Mouse (Mus musculus): ENCODE measurements at regions not wholly inside any gene's neighbourhood (a gene's known extent, or its start where the extent isn't known, plus 50 kb on each side); places are given as distances from the start of the nearest gene placed in this dataset.

- no peak for DNase-seq (ENCODE audit: low spot score)
Measured at GRCm38 (mm10) chr16:73435726-73436125, 975.9 kb downstream of the Robo2 start.

- DNase-seq (ENCODE audit: low spot score), result peak; percentile 42
Measured at GRCm38 (mm10) chr16:73424851-73425250, 986.8 kb downstream of the Robo2 start.

DNA sequence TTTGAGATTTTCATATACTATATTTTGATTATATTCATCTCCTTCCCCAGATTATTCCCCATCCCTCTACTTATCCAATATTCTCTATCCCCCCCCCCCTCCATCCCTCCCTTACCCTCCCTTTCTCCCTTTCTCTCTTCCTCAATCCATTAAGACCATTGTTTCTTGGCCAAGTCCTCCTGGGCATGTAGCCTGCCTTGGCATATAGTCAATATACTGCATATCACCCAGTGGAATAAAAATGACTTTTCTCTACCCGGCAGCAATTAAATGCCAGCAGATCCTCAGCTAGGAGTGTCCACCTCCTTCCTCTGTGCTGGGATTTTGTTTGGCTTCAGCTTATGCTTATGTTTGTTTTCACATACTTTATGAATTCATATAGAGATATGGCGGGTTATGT lies 987.3 kb downstream of the Robo2 start:
- DNase-seq (ENCODE audit: low spot score), result no peak

DNA sequence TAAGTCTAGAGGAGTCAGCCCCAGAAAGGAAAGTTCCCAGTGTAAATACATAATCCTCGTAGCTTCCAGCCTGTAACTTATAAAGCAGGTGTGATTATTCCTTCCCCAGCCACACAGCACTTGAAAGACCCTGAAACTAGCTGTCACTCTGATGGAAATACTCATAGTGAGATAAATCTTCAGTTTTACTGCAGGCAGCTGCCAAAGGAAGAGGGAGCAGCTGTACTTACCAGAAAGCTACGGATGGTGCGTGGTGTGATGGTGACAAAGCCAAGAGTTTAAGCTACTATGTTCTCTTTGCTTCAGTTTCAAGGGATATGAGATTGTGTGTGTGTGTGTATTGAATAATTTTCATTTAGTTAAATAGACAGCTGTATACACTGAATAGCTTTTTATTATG lies 1007.1 kb downstream of the Robo2 start:
- DNase-seq (ENCODE audit: low spot score), result no peak

DNA sequence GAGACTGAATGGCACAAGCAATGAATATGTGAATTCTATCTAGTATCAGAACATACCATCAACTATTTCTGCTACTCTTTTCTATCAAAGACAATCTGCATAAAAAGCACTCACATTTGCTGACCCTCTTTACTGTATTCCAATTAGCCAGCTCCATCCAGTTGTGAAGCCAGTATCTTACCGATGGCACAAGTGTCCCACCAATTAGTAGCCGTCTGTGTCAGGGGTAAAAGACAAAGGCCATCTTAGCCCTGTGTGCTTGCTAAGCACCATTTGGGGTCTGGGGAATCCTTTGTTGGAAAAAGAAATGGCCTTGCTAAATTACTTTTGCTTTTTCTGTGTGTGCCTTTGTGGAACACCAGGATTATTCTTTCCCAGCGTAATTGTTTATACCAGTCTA lies 1007.5 kb downstream of the Robo2 start:
- no peak for DNase-seq (ENCODE audit: low spot score)

DNA sequence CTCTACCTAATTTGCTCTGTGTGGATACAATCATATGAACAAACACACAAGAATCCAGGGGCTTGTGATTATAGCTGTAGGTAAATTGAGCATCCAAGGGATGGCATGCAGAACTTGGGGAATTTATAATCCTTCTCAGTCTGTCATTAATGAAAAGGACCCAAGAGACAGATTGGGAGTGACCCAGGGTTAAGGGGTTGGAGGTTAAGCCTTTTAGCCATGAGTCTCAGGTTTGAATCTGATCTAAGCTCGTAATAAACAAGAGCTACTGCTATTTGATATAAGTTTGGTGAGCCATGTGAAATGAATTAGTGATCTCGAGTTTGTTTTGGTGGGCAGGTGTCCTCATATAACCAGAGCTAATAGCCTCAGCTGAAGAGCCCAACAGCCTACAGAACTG lies 1032.6 kb downstream of the Robo2 start:
- no peak for DNase-seq (ENCODE audit: low spot score)

- DNase-seq (ENCODE audit: low spot score), result no peak
Measured at GRCm38 (mm10) chr16:73374608-73375165, 1036.9 kb downstream of the Robo2 start.

GRCm38 (mm10) chr16:73368607-73369233 lies 1042.9 kb downstream of the Robo2 start:
- no peak for DNase-seq (ENCODE audit: low spot score)

DNA sequence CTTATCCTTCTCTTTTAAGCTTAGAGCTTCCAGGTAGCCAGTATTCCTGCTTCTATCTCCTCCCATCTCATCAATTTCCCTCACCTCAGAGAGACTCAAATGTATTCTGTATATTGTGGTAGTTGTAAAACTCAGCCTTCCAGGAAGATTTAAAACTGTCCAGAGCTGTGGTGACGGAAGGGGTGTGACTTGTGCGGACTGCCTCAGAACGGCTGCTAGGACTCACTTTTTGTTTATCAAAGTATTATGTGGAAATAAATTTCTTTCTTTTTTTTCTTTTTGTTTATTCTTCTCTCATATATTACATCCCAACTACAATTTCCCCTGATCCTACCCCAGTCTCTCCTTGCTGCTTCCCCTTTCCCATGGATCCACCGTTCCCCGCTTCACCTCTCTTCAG lies 1043.7 kb downstream of the Robo2 start:
- no peak for DNase-seq (ENCODE audit: low spot score)

GRCm38 (mm10) chr16:73367226-73367840 lies 1044.3 kb downstream of the Robo2 start:
- DNase-seq (ENCODE audit: low spot score), result no peak

GRCm38 (mm10) chr16:73350698-73351097 lies 1042.6 kb downstream of the Robo1 start:
- no peak for DNase-seq (ENCODE audit: low spot score)

- DNase-seq (ENCODE audit: low spot score), result no peak
Measured at GRCm38 (mm10) chr16:73343941-73344340, 1035.8 kb downstream of the Robo1 start.

- no peak for DNase-seq (ENCODE audit: low spot score)
Measured at GRCm38 (mm10) chr16:73343531-73343930, 1035.4 kb downstream of the Robo1 start.

DNA sequence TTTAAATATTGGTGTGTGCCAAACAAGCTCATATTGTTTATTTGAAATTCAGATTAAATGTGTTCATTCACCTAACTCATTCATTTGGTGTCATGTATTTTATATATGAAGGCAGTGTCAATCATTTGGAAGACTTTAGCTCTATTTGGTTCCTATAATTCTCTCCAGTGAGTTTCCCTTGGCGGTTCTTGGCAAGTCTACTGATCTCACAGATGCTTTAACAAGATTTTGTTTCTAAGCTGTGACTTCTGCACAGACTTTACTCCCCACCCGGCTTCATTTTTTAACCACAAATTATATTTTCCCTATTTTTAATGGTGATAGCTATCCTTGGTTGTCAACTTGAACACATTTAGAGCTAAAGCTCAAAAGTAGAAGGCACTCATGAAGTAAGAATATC lies 1009.5 kb downstream of the Robo1 start:
- no peak for DNase-seq (ENCODE audit: low spot score)

- no peak for DNase-seq (ENCODE audit: low spot score)
Measured at GRCm38 (mm10) chr16:73310096-73310495, 1002.0 kb downstream of the Robo1 start.

DNA sequence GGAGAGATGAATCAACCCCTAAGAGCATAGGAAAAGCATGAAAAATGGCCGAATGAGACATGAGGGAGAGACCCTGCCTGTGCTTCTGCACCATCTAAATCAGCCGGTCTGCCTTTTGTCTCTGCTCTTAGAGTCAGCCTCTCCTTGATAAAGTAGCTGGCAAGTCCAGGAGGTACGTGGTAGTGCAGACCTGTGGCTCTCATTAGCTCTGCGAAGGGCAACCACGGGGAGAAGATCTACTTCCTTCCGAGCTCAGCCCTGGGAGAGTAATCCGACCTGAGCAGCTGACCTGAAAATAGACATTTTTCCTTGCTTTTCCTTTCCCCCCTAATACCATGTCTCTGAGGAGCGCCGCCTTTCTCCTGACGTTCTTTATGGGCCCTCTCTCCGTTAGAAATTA lies 971.8 kb downstream of the Robo1 start:
- DNase-seq (ENCODE audit: low spot score), result no peak

DNA sequence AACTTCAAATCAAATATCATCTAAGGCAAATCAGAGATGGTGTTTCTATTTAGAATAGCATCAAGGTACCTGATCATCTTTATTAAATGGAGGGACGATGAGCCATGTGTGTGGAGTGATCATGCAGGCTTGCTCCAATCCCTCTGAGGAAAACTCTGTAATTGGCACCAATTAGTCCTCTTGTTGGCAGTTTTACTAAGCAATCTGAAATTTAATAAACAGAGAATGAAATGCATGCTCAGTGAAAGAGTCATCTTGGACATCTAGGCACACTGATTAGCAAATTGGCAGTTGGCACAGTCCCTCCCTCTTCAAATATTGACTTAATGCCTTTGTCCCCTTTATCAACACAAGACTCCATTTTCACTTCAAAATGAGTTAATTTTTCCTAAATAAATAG lies 951.6 kb downstream of the Robo1 start:
- no peak for DNase-seq (ENCODE audit: low spot score)

- no peak for DNase-seq (ENCODE audit: low spot score)
Measured at GRCm38 (mm10) chr16:73259283-73259682, 951.2 kb downstream of the Robo1 start.

DNA sequence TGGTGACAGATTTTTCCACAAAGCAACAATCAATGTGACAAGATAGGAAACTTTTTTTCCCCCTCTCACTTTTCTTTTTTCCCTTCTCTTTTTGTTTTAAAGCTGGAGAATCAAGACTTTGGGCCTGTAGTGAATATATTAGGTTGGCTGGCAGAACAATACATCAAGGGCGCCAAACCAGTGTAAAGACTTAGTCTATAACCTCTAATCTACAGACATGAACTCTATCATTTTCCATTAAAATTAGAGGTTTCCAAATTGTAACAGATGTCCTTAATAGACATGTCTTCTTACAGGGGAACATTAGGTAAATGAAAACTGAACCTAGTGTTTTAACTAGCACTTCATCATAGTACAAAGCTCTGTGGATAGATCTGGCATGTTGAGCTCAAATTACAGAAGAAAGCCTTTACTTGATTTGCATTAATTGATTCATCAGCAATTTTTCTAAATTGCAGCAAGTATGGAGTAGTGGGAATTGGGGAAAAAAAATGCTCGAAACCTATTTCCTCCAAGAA lies 937.0 kb downstream of the Robo1 start:
- no peak for DNase-seq (ENCODE audit: low spot score)

DNA sequence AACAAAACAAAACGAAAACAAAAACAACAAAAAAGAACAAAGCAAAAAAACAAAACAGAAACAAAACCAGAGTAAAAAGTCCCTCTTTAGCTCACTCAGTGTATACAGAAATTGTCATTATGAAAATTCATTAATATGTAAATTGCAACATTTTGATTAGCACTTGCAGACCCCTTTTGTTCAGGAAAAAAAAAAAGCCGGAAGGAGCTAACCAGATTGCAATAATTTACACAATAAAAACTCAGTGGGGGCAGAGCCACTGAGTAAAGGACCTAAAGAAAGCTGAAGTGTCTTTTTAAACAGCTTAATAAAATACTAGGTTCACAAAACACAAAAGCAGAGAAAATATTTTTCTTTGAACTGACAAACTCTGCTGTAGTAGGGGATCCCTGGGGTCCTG lies 922.5 kb downstream of the Robo1 start:
- DNase-seq (ENCODE audit: low spot score), result no peak

- DNase-seq (ENCODE audit: low spot score), result no peak
Measured at GRCm38 (mm10) chr16:73217555-73217954, 909.4 kb downstream of the Robo1 start.

DNA sequence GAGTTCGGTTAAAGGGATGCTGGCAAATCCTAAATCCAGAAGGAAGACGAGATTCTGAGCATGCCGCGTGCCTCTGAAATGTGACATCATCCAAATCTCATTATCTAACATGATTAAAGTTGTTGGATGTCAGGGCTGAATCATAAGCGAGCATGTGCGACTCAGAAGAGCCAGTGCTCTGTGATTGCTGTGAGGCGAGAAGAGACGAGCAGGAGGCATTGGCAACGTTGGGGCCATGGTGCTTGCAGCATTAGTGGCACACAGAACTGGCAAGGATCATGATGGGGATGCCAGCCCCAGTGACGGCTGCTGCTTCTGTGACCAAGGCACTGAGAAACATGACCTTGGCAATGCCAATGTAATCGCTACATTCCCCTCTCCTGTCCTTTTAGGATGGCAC lies 895.4 kb downstream of the Robo1 start:
- DNase-seq (ENCODE audit: low spot score), result no peak

- no peak for DNase-seq (ENCODE audit: low spot score)
Measured at GRCm38 (mm10) chr16:73200991-73201390, 892.9 kb downstream of the Robo1 start.

DNA sequence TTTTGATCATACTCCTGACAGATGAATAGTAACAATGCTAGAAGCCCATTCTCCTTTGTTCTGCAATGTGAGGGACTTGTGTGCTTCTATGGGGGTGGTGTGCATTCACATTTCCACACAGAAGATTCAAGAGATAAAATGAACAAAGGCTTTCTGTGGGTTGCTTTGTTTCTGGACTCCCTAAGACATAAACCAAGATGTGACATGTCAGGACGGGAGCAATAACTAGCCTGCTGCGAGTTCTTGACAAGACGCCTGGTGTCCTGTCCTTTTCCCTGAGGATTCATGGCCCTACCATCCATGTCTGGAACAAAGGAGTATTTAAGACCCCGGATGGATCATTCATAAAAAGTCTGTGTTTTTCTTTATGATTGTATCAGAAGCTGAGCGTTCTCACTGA lies 874.7 kb downstream of the Robo1 start:
- DNase-seq (ENCODE audit: low spot score), result no peak

Measured in testis, postnatal 10 days (tissue).